Comparison of ENCODE assay signal across 10 mouse cellular contexts in genomic region chr14:54860511-54860910, GRCm38 (mm10). TPM values are rescaled to one million over a fixed set of nuclear protein-coding genes. Genes with fewer than 3 reads are reported as not detected.
DNase-seq lines count a peak whose midpoint lies in the region; ATAC-seq and TF ChIP-seq lines count a peak whose summit lies in the region.
"Had no signal": no experiment of that assay in that cellular context is flagged by ENCODE, and none has a peak within 500 bp of the region (broad histone marks: within the 10 kb centered on the region; RNA-seq: fewer than 3 reads in every experiment).

No protein-coding gene starts in this region.

- no peak for ATAC-seq in forebrain, postnatal 0 days
- no peak for ATAC-seq in forebrain, embryonic 16.5 days
- ATAC-seq in lung, embryonic 14.5 days (ENCODE audit: insufficient read depth): no peak
- ATAC-seq in stomach, postnatal 0 days (ENCODE audit: low FRiP score, low TSS enrichment): no peak

- no peak overlapping the region for H3K27ac ChIP-seq in forebrain, postnatal 0 days (ENCODE audit: low read depth, low read length)
- no peak overlapping the region for H3K27ac ChIP-seq in forebrain, embryonic 16.5 days (ENCODE audit: low read length)
- H3K27ac ChIP-seq in cerebellum, adult 2 months (ENCODE audit: insufficient read depth, low read length): no peak overlapping the region
- no peak overlapping the region for H3K27ac ChIP-seq in lung, embryonic 14.5 days (ENCODE audit: low read depth)
- H3K27ac ChIP-seq in stomach, postnatal 0 days (replicated peaks): no peak overlapping the region

- no peak for TF ChIP-seq EP300 in stomach, postnatal 0 days (optimal IDR thresholded peaks at IDR 0.05)

- DNase-seq in forebrain, postnatal 0 days: peak; percentile 62
- peak; percentile 39 for DNase-seq in ovary, postnatal 36 days (ENCODE audit: low spot score)
- DNase-seq in ovary, postnatal 10 days (ENCODE audit: low spot score): no peak
- peak; percentile 73 to 77 for DNase-seq in cerebellum, adult 2 months
- peak; percentile 40 to 74 for DNase-seq in heart, postnatal 36 days
- DNase-seq in lung, embryonic 14.5 days: peak; percentile 73
- peak; percentile 72 for DNase-seq in stomach, postnatal 0 days (ENCODE audit: low spot score)

- H3K27me3 ChIP-seq in forebrain, postnatal 0 days (ENCODE audit: insufficient read depth, low read length): no peaks in the 10 kb centered on the region
- no peaks in the 10 kb centered on the region for H3K27me3 ChIP-seq in forebrain, embryonic 16.5 days (replicated peaks; ENCODE audit: control insufficient read depth, insufficient read depth, low read length)
- no peaks in the 10 kb centered on the region for H3K27me3 ChIP-seq in cerebellum, adult 2 months (ENCODE audit: control insufficient read depth, insufficient read depth, low read length)
- H3K27me3 ChIP-seq in lung, embryonic 14.5 days (ENCODE audit: insufficient read depth, low read length): no peaks in the 10 kb centered on the region
- H3K27me3 ChIP-seq in stomach, postnatal 0 days (ENCODE audit: control insufficient read depth, insufficient read depth, low read length): no peaks in the 10 kb centered on the region

- H3K9ac ChIP-seq in forebrain, postnatal 0 days: no peak overlapping the region
- H3K9ac ChIP-seq in forebrain, embryonic 16.5 days (replicated peaks; ENCODE audit: low read depth, low read length): no peak overlapping the region
- no peak overlapping the region for H3K9ac ChIP-seq in lung, embryonic 14.5 days
- H3K9ac ChIP-seq in stomach, postnatal 0 days (ENCODE audit: low read length): no peak overlapping the region

- peak; percentile 79 for TF ChIP-seq CTCF in forebrain, postnatal 0 days (IDR thresholded peaks at IDR 0.05; ENCODE audit: low read depth)
- peak; percentile 85 for TF ChIP-seq CTCF in cerebellum, adult 2 months (IDR thresholded peaks at IDR 0.05; ENCODE audit: borderline replicate concordance, insufficient read depth, low read depth, low read length)
- TF ChIP-seq CTCF in lung, embryonic 14.5 days (IDR thresholded peaks at IDR 0.05; ENCODE audit: low read depth): peak; percentile 75
- peak; percentile 82 for TF ChIP-seq CTCF in stomach, postnatal 0 days (IDR thresholded peaks at IDR 0.05; ENCODE audit: low read depth)

- 0 out of 2 replicates have a peak, but pooled peaks cover 4% of the 10 kb centered on the region for H3K4me1 ChIP-seq in forebrain, postnatal 0 days (ENCODE audit: insufficient read depth)
- peaks cover 8% of the 10 kb centered on the region for H3K4me1 ChIP-seq in forebrain, embryonic 16.5 days (replicated peaks; ENCODE audit: control insufficient read depth, insufficient read depth, low read length)
- H3K4me1 ChIP-seq in cerebellum, adult 2 months (ENCODE audit: control insufficient read depth, insufficient read depth, low read length): peaks cover 10% of the 10 kb centered on the region; the same call in 1 of the 2 replicates
- H3K4me1 ChIP-seq in lung, embryonic 14.5 days (ENCODE audit: insufficient read depth): no peaks in the 10 kb centered on the region
- H3K4me1 ChIP-seq in stomach, postnatal 0 days (replicated peaks; ENCODE audit: control insufficient read depth, insufficient read depth): no peaks in the 10 kb centered on the region

- no peak overlapping the region for H3K4me3 ChIP-seq in forebrain, postnatal 0 days (ENCODE audit: low read depth, low read length)
- no peak overlapping the region for H3K4me3 ChIP-seq in forebrain, embryonic 16.5 days (replicated peaks; ENCODE audit: low read length)
- H3K4me3 ChIP-seq in cerebellum, adult 2 months (replicated peaks; ENCODE audit: insufficient read depth, low read depth, low read length): no peak overlapping the region
- no peak overlapping the region for H3K4me3 ChIP-seq in lung, embryonic 14.5 days (ENCODE audit: low read depth, low read length)
- no peak overlapping the region for H3K4me3 ChIP-seq in stomach, postnatal 0 days (ENCODE audit: low read depth, low read length)
- H3K4me3 ChIP-seq: myocyte had no signal

- H3K36me3 ChIP-seq in forebrain, postnatal 0 days (ENCODE audit: insufficient read depth): peaks cover 6% of the 10 kb centered on the region; the same call in 1 of the 2 replicates
- no peaks in the 10 kb centered on the region; the same call in 1 of the 2 replicates for H3K36me3 ChIP-seq in forebrain, embryonic 16.5 days (ENCODE audit: control insufficient read depth, insufficient read depth)
- H3K36me3 ChIP-seq in lung, embryonic 14.5 days (ENCODE audit: insufficient read depth): peaks cover 15% of the 10 kb centered on the region; the same call in 1 of the 2 replicates
- H3K36me3 ChIP-seq in stomach, postnatal 0 days (ENCODE audit: control insufficient read depth, insufficient read depth, low read length): peaks cover 2% of the 10 kb centered on the region; the same call in 1 of the 2 replicates

- WGBS in forebrain, postnatal 0 days: 19% methylated on average over 2 of the region's 2 CpGs
- WGBS in forebrain, embryonic 16.5 days: 41% methylated on average over 2 of the region's 2 CpGs
- WGBS in cerebellum, adult 2 months: 28% methylated on average over 2 of the region's 2 CpGs
- 42% methylated on average over 2 of the region's 2 CpGs for WGBS in lung, embryonic 14.5 days
- WGBS in stomach, postnatal 0 days: 31% methylated on average over 2 of the region's 2 CpGs

- intact Hi-C loops in heart, postnatal 36 days (cut with DNase I): loop anchor here (1.0 to 5.0 kb wide), 2 partner anchors 146 to 227 kb away; no protein-coding TSS in a partner anchor

- no peak for TF ChIP-seq POLR2A in cerebellum, adult 2 months (IDR thresholded peaks at IDR 0.05; ENCODE audit: borderline replicate concordance, insufficient read depth, low read length)

- H3K9me3 ChIP-seq in forebrain, postnatal 0 days (ENCODE audit: low read length): no peaks in the 10 kb centered on the region
- no peaks in the 10 kb centered on the region for H3K9me3 ChIP-seq in forebrain, embryonic 16.5 days (ENCODE audit: control insufficient read depth, low read length)
- no peaks in the 10 kb centered on the region for H3K9me3 ChIP-seq in lung, embryonic 14.5 days (ENCODE audit: low read depth, low read length)
- no peaks in the 10 kb centered on the region for H3K9me3 ChIP-seq in stomach, postnatal 0 days (ENCODE audit: control insufficient read depth, low read length)

- no peak overlapping the region for H3K4me2 ChIP-seq in forebrain, postnatal 0 days (ENCODE audit: low read depth)
- H3K4me2 ChIP-seq in forebrain, embryonic 16.5 days (ENCODE audit: low read length): no peak overlapping the region
- H3K4me2 ChIP-seq in lung, embryonic 14.5 days: no peak overlapping the region
- H3K4me2 ChIP-seq in stomach, postnatal 0 days (replicated peaks; ENCODE audit: low read depth): no peak overlapping the region

RNA-seq across cellular contexts. Expression of gene Homez, which starts 10.2 kb away (rescaled TPM):
- 7.1 and 7.2 TPM in 2 replicates for total RNA-seq in forebrain, postnatal 0 days (2014; rRNA removed)
- 2.7 and 6.9 TPM in 2 replicates for polyA plus RNA-seq in forebrain, postnatal 0 days (2015; fragmentation: Nextera tagmentation; extraction: Ambion mirVana)
- polyA plus RNA-seq in forebrain, embryonic 16.5 days (2015; fragmentation: Nextera tagmentation; extraction: Ambion mirVana): 12.1 and 13.4 TPM in 2 replicates
- polyA plus RNA-seq in cerebellum, adult 2 months (2012; rRNA removed): 12.0 and 12.4 TPM in 2 replicates
- 1 to 10 TPM; 5.2 to 8.8 TPM for total RNA-seq in heart, postnatal 36 days (2021)
- 10.4 and 13.2 TPM in 2 replicates for polyA plus RNA-seq in lung, embryonic 14.5 days (2014; fragmentation: Nextera tagmentation; extraction: Ambion mirVana)
- 4.5 and 5.0 TPM in 2 replicates for polyA plus RNA-seq in stomach, postnatal 0 days (2015; fragmentation: Nextera tagmentation; extraction: Ambion mirVana)

RNA-seq across cellular contexts. Expression of gene Ppp1r3e, which starts 16.8 kb away (rescaled TPM):
- 17.4 and 19.7 TPM in 2 replicates for total RNA-seq in forebrain, postnatal 0 days (2014; rRNA removed)
- polyA plus RNA-seq in forebrain, postnatal 0 days (2015; fragmentation: Nextera tagmentation; extraction: Ambion mirVana): 2.3 and 3.3 TPM in 2 replicates
- 1.7 and 2.6 TPM in 2 replicates for polyA plus RNA-seq in forebrain, embryonic 16.5 days (2015; fragmentation: Nextera tagmentation; extraction: Ambion mirVana)
- polyA plus RNA-seq in cerebellum, adult 2 months (2012; rRNA removed): 21.6 and 22.1 TPM in 2 replicates
- 1 to 10 TPM; 2.6 to 2.9 TPM for total RNA-seq in heart, postnatal 36 days (2021)
- polyA plus RNA-seq in lung, embryonic 14.5 days (2014; fragmentation: Nextera tagmentation; extraction: Ambion mirVana): 1.5 and 1.6 TPM in 2 replicates
- 1.7 and 2.2 TPM in 2 replicates for polyA plus RNA-seq in stomach, postnatal 0 days (2015; fragmentation: Nextera tagmentation; extraction: Ambion mirVana)

RNA-seq across cellular contexts. Expression of gene Bcl2l2, which starts 22.7 kb away (rescaled TPM):
- 33.2 and 38.0 TPM in 2 replicates for total RNA-seq in forebrain, postnatal 0 days (2014; rRNA removed)
- polyA plus RNA-seq in forebrain, postnatal 0 days (2015; fragmentation: Nextera tagmentation; extraction: Ambion mirVana): 2.5 and 2.9 TPM in 2 replicates
- 3.5 TPM in 2 replicates for polyA plus RNA-seq in forebrain, embryonic 16.5 days (2015; fragmentation: Nextera tagmentation; extraction: Ambion mirVana)
- polyA plus RNA-seq in cerebellum, adult 2 months (2012; rRNA removed): 113 TPM in 2 replicates
- 10 to 100 TPM; 42.1 to 43.4 TPM for total RNA-seq in heart, postnatal 36 days (2021)
- 3.4 and 3.9 TPM in 2 replicates for polyA plus RNA-seq in lung, embryonic 14.5 days (2014; fragmentation: Nextera tagmentation; extraction: Ambion mirVana)
- polyA plus RNA-seq in stomach, postnatal 0 days (2015; fragmentation: Nextera tagmentation; extraction: Ambion mirVana): 4.3 and 4.7 TPM in 2 replicates

RNA-seq across cellular contexts. Expression of gene Gm20521, which starts 22.7 kb away (rescaled TPM):
- 3.1 TPM in 1 of 2 replicates, not detected in the other for total RNA-seq in forebrain, postnatal 0 days (2014; rRNA removed)
- polyA plus RNA-seq in forebrain, postnatal 0 days (2015; fragmentation: Nextera tagmentation; extraction: Ambion mirVana): 0.30 and 0.89 TPM in 2 replicates
- not detected in 2 replicates for polyA plus RNA-seq in forebrain, embryonic 16.5 days (2015; fragmentation: Nextera tagmentation; extraction: Ambion mirVana)
- polyA plus RNA-seq in cerebellum, adult 2 months (2012; rRNA removed): 0.34 TPM in 1 of 2 replicates, not detected in the other
- total RNA-seq in heart, postnatal 36 days (2021): 1 to 10 TPM; 3.5 to 6.6 TPM
- not detected in 2 replicates for polyA plus RNA-seq in lung, embryonic 14.5 days (2014; fragmentation: Nextera tagmentation; extraction: Ambion mirVana)
- 1.2 TPM in 2 replicates for polyA plus RNA-seq in stomach, postnatal 0 days (2015; fragmentation: Nextera tagmentation; extraction: Ambion mirVana)
- total RNA-seq: hematopoietic stem cell, adult 5-6 weeks had no signal

RNA-seq across cellular contexts. Expression of gene Pabpn1, which starts 31.8 kb away (rescaled TPM):
- total RNA-seq in forebrain, postnatal 0 days (2014; rRNA removed): 113 and 116 TPM in 2 replicates
- polyA plus RNA-seq in forebrain, postnatal 0 days (2015; fragmentation: Nextera tagmentation; extraction: Ambion mirVana): 105 and 126 TPM in 2 replicates
- polyA plus RNA-seq in forebrain, embryonic 16.5 days (2015; fragmentation: Nextera tagmentation; extraction: Ambion mirVana): 122 and 150 TPM in 2 replicates
- 413 and 433 TPM in 2 replicates for polyA plus RNA-seq in cerebellum, adult 2 months (2012; rRNA removed)
- 10 to 100 TPM; 45.8 to 51.0 TPM for total RNA-seq in heart, postnatal 36 days (2021)
- polyA plus RNA-seq in lung, embryonic 14.5 days (2014; fragmentation: Nextera tagmentation; extraction: Ambion mirVana): 134 and 139 TPM in 2 replicates
- 46.4 and 56.2 TPM in 2 replicates for polyA plus RNA-seq in stomach, postnatal 0 days (2015; fragmentation: Nextera tagmentation; extraction: Ambion mirVana)

Comparison
In these comparisons a context has a peak if more than half of its experiments do, and no peak if none do; other contexts are left out.
1. RNA of gene Bcl2l2, which starts 22.7 kb away (polyA plus RNA-seq): 113 TPM in cerebellum, adult 2 months; 4.3 to 4.7 TPM in stomach, postnatal 0 days, 3.5 TPM in forebrain, embryonic 16.5 days, 3.4 to 3.9 TPM in lung, embryonic 14.5 days and 2.5 to 2.9 TPM in forebrain, postnatal 0 days; every median in the first group is over 10 times any median in the second.
2. Peak in every context shown above with its lines, with median percentiles within 50 percentile points of each other: CTCF ChIP-seq.